Mouse (Mus musculus): ENCODE data around the gene Psmg1. TPM values are rescaled to one million over a fixed set of nuclear protein-coding genes. Genes with fewer than 3 reads are reported as not detected.

Psmg1 gene
- polyA plus RNA-seq, 1 experiment from 2014 or later: 79.3 TPM

DNA sequence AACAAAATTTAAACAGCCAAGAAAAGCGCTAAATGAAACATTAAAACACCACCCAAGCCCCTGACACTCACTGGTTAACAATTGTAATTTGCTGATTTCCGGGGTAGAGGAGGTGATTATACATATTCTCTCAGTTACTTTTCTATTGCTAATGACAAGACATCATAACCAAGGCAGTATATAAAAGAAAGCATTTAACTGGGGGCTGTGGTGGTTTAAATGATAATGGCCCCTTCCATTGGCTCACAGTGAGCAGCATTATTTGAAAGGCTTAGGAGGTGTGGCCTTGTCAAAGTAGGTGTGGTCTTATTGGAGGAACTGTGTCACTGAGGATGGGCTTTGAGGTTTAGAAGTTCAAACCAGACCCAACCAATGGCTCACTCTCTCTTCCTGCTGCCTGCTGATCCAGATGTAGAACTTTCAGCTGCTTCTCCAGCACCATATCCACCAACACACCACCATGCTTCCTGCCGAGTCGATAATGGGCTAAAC is 37.6 kb downstream of the Psmg1 start:
- Histone ChIP-seq H3K36me3 (ENCODE audit: control insufficient read depth, insufficient read depth, low read length) (no peaks in the 10 kb centered on the region), H3K4me1 (ENCODE audit: control insufficient read depth, insufficient read depth, low read length) (no peaks in the 10 kb centered on the region), H3K4me2 (ENCODE audit: low read depth, low read length) (no peak overlapping the region), H3K9me3 (ENCODE audit: control insufficient read depth, low read length) (no peaks in the 10 kb centered on the region; the same call in 1 of the 2 replicates), H3K9ac (ENCODE audit: low read depth, low read length) (no peak overlapping the region), H3K27me3 (replicated peaks; ENCODE audit: control insufficient read depth, insufficient read depth, low read length) (no peaks in the 10 kb centered on the region), H3K27ac (replicated peaks; ENCODE audit: low read depth, low read length) (no peak overlapping the region), H3K4me3 (ENCODE audit: low read depth, low read length) (no peak overlapping the region)
- ATAC-seq (ENCODE audit: low read depth) (no peak), DNase-seq (ENCODE audit: low spot score) (no peak)
- WGBS: 88% methylated on average over 4 of the region's 4 CpGs

GRCm38 (mm10) chr16:95951471-95951870 is 39.3 kb downstream of the Psmg1 start:
- Histone ChIP-seq H3K4me3 (ENCODE audit: low read depth, low read length) (no peak overlapping the region), H3K9me3 (ENCODE audit: control insufficient read depth, low read length) (no peaks in the 10 kb centered on the region; the same call in 1 of the 2 replicates), H3K4me1 (ENCODE audit: control insufficient read depth, insufficient read depth, low read length) (peaks cover 2% of the 10 kb centered on the region; the same call in 1 of the 2 replicates), H3K27me3 (replicated peaks; ENCODE audit: control insufficient read depth, insufficient read depth, low read length) (no peaks in the 10 kb centered on the region), H3K36me3 (ENCODE audit: control insufficient read depth, insufficient read depth, low read length) (no peaks in the 10 kb centered on the region), H3K9ac (ENCODE audit: low read depth, low read length) (no peak overlapping the region), H3K27ac (replicated peaks; ENCODE audit: low read depth, low read length) (no peak overlapping the region), H3K4me2 (ENCODE audit: low read depth, low read length) (no peak overlapping the region)
- WGBS: 98% methylated on average over 2 of the region's 2 CpGs
- no peak for DNase-seq (ENCODE audit: low spot score)
- no peak for ATAC-seq (ENCODE audit: low read depth)

DNA sequence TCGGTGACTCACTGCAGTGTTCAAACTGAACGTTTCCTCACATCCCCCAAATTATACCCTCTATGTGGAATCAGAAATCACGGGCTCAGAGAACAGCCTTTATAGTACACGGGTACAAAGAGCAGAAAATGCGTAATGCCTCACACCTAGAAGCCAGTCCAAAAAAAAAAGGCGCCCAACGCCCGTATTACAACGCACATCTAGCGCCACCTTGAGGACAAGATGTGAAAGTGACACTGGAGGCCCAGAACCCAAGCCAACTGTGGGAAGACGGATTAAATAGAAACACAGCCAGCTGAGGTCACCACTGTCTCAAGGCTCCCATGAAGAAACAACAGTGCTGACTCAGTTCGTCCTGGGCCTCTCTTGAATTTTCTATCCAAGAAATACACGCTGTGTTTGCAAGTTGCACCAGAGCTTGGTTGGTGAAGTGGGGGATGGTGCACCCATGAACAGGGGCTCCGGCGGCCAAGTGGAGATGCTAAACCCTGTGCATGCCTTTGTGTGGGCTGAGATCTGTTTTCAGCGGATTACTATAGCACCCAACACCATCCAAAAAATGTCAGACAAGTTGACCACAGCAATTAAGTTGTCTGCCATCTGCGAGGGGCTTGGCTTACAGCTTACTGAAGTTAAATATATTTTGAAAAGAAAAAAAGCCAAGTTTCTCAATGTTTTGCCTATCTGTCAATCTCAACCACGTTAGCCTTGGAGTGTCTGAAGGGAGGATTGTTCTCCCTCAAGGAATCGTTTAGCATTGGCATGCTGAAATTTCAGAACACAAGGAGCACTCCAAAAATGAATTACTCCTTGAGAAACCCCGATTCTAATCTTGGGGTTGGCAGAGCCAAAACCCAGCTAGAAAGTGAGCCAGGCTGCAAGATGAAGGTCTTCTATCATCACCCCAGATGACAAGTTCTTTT is 45.1 kb downstream of the Psmg1 start:
- 13% methylated on average over 20 of the region's 20 CpGs for WGBS
- peak; percentile 94 for DNase-seq (ENCODE audit: low spot score)
- Histone ChIP-seq H3K36me3 (ENCODE audit: control insufficient read depth, insufficient read depth, low read length) (no peaks in the 10 kb centered on the region), H3K27ac (replicated peaks; ENCODE audit: low read depth, low read length) (peak overlapping the region; percentile 53), H3K9ac (ENCODE audit: low read depth, low read length) (no peak overlapping the region), H3K9me3 (ENCODE audit: control insufficient read depth, low read length) (no peaks in the 10 kb centered on the region), H3K4me2 (ENCODE audit: low read depth, low read length) (peak overlapping the region; percentile 33; the same call in 1 of the 2 replicates), H3K4me3 (ENCODE audit: low read depth, low read length) (no peak overlapping the region), H3K27me3 (replicated peaks; ENCODE audit: control insufficient read depth, insufficient read depth, low read length) (no peaks in the 10 kb centered on the region), H3K4me1 (ENCODE audit: control insufficient read depth, insufficient read depth, low read length) (peaks cover 16% of the 10 kb centered on the region; the same call in 1 of the 2 replicates)
- peak; percentile 81 for ATAC-seq (ENCODE audit: low read depth)

DNA sequence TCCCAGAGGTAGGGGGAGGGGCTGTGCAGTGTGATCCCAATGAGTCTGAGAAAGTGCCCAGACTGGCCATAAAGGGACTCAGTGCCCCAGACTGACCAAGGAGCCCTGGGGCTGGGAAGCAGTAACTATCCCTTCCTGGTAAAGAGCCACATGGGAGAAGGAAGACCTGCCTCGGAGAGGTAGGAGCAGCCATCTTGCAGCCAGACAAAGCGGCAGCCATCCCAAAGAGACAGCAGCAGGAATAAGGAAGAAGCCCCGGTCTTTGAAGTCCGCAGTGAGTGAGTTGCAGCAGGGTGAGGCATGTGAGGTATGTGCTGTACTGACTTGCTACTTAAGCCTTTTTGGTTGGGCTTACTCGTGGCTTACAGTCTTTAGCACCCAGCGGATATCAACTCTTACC is 47.6 kb downstream of the Psmg1 start:
- no peak for ATAC-seq (ENCODE audit: low read depth)
- Histone ChIP-seq H3K4me3 (ENCODE audit: low read depth, low read length) (no peak overlapping the region), H3K4me1 (ENCODE audit: control insufficient read depth, insufficient read depth, low read length) (peaks cover 16% of the 10 kb centered on the region; the same call in 1 of the 2 replicates), H3K27ac (replicated peaks; ENCODE audit: low read depth, low read length) (no peak overlapping the region), H3K9me3 (ENCODE audit: control insufficient read depth, low read length) (no peaks in the 10 kb centered on the region; the same call in 1 of the 2 replicates), H3K4me2 (ENCODE audit: low read depth, low read length) (no peak overlapping the region), H3K9ac (ENCODE audit: low read depth, low read length) (no peak overlapping the region), H3K36me3 (ENCODE audit: control insufficient read depth, insufficient read depth, low read length) (no peaks in the 10 kb centered on the region), H3K27me3 (replicated peaks; ENCODE audit: control insufficient read depth, insufficient read depth, low read length) (no peaks in the 10 kb centered on the region)
- WGBS: 73% methylated on average over 6 of the region's 6 CpGs
- DNase-seq (ENCODE audit: low spot score): no peak

GRCm38 (mm10) chr16:95941575-95941974 is 49.2 kb downstream of the Psmg1 start:
- H3K4me1 ChIP-seq (ENCODE audit: control insufficient read depth, insufficient read depth, low read length): peaks cover 14% of the 10 kb centered on the region; the same call in 1 of the 2 replicates
- H3K27ac ChIP-seq (replicated peaks; ENCODE audit: low read depth, low read length): no peak overlapping the region
- WGBS: 82% methylated on average over 5 of the region's 5 CpGs
- H3K9ac ChIP-seq (ENCODE audit: low read depth, low read length): no peak overlapping the region
- DNase-seq (ENCODE audit: low spot score) (no peak), ATAC-seq (ENCODE audit: low read depth) (no peak)
- H3K4me2 ChIP-seq (ENCODE audit: low read depth, low read length): no peak overlapping the region
- H3K9me3 ChIP-seq (ENCODE audit: control insufficient read depth, low read length): peaks cover 12% of the 10 kb centered on the region
- no peaks in the 10 kb centered on the region for H3K27me3 ChIP-seq (replicated peaks; ENCODE audit: control insufficient read depth, insufficient read depth, low read length)
- no peaks in the 10 kb centered on the region for H3K36me3 ChIP-seq (ENCODE audit: control insufficient read depth, insufficient read depth, low read length)
- H3K4me3 ChIP-seq (ENCODE audit: low read depth, low read length): no peak overlapping the region

DNA sequence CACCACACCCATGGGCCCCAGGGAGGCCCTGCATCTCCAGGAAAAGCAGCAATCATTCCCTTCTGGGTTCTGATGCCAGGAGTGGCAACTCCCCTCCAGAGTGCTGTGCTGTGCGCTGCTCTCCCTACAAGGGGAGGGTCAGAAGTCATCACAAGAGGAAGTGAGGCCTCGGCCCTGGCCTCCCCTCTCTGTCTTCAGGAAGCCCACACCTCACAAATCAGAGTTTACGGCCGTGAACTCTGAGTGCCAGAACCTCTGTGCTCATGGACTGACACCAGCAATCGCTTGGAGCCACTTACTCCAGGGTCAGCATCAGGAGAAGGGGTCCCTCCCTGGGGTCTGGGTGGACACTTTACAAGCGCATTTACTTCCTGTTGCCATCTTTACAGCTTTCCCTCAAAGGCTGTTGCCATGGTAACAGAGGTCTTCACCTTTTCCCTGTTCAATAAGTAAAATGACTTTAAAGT is 55.2 kb downstream of the Psmg1 start:
- H3K4me2 ChIP-seq (ENCODE audit: low read depth, low read length): no peak overlapping the region
- 40% methylated on average over 6 of the region's 6 CpGs for WGBS
- H3K27ac ChIP-seq (replicated peaks; ENCODE audit: low read depth, low read length): no peak overlapping the region
- no peaks in the 10 kb centered on the region for H3K27me3 ChIP-seq (replicated peaks; ENCODE audit: control insufficient read depth, insufficient read depth, low read length)
- H3K36me3 ChIP-seq (ENCODE audit: control insufficient read depth, insufficient read depth, low read length): no peaks in the 10 kb centered on the region
- DNase-seq (ENCODE audit: low spot score): no peak
- no peak overlapping the region for H3K9ac ChIP-seq (ENCODE audit: low read depth, low read length)
- ATAC-seq (ENCODE audit: low read depth): no peak
- peaks cover 12% of the 10 kb centered on the region for H3K9me3 ChIP-seq (ENCODE audit: control insufficient read depth, low read length)
- no peaks in the 10 kb centered on the region for H3K4me1 ChIP-seq (ENCODE audit: control insufficient read depth, insufficient read depth, low read length)
- no peak overlapping the region for H3K4me3 ChIP-seq (ENCODE audit: low read depth, low read length)

GRCm38 (mm10) chr16:95932860-95933259 is 57.9 kb downstream of the Psmg1 start:
- H3K9ac ChIP-seq (ENCODE audit: low read depth, low read length): no peak overlapping the region
- no peak overlapping the region for H3K27ac ChIP-seq (replicated peaks; ENCODE audit: low read depth, low read length)
- no peaks in the 10 kb centered on the region for H3K36me3 ChIP-seq (ENCODE audit: control insufficient read depth, insufficient read depth, low read length)
- 0 out of 2 replicates have a peak, but pooled peaks cover 3% of the 10 kb centered on the region for H3K4me1 ChIP-seq (ENCODE audit: control insufficient read depth, insufficient read depth, low read length)
- WGBS: 69% methylated on average over 6 of the region's 6 CpGs
- no peak overlapping the region for H3K4me2 ChIP-seq (ENCODE audit: low read depth, low read length)
- H3K9me3 ChIP-seq (ENCODE audit: control insufficient read depth, low read length): peaks cover 9% of the 10 kb centered on the region
- H3K27me3 ChIP-seq (replicated peaks; ENCODE audit: control insufficient read depth, insufficient read depth, low read length): no peaks in the 10 kb centered on the region
- H3K4me3 ChIP-seq (ENCODE audit: low read depth, low read length): no peak overlapping the region
- no peak for ATAC-seq (ENCODE audit: low read depth)
- DNase-seq (ENCODE audit: low spot score): no peak

GRCm38 (mm10) chr16:95931509-95931908 is 59.3 kb downstream of the Psmg1 start:
- H3K9me3 ChIP-seq (ENCODE audit: control insufficient read depth, low read length): no peaks in the 10 kb centered on the region
- H3K4me2 ChIP-seq (ENCODE audit: low read depth, low read length): no peak overlapping the region
- ATAC-seq (ENCODE audit: low read depth) (no peak), DNase-seq (ENCODE audit: low spot score) (no peak)
- 0 out of 2 replicates have a peak, but pooled peaks cover 3% of the 10 kb centered on the region for H3K4me1 ChIP-seq (ENCODE audit: control insufficient read depth, insufficient read depth, low read length)
- H3K4me3 ChIP-seq (ENCODE audit: low read depth, low read length): no peak overlapping the region
- H3K27me3 ChIP-seq (replicated peaks; ENCODE audit: control insufficient read depth, insufficient read depth, low read length): no peaks in the 10 kb centered on the region
- 85% methylated on average over 12 of the region's 12 CpGs for WGBS
- no peak overlapping the region for H3K9ac ChIP-seq (ENCODE audit: low read depth, low read length)
- H3K27ac ChIP-seq (replicated peaks; ENCODE audit: low read depth, low read length): no peak overlapping the region
- no peaks in the 10 kb centered on the region for H3K36me3 ChIP-seq (ENCODE audit: control insufficient read depth, insufficient read depth, low read length)
